Mouse (Mus musculus): ENCODE measurements around the gene Fryl.

The Fryl gene

GRCm38 (mm10) chr5:73191765-73192164 is 64.7 kb downstream of the Fryl start:
- DNase-seq, result no peak

GRCm38 (mm10) chr5:73190164-73190563 is 66.3 kb downstream of the Fryl start:
- no peak for DNase-seq

- no peak for DNase-seq
Measured at GRCm38 (mm10) chr5:73189443-73190160, 66.8 kb downstream of the Fryl start.

GRCm38 (mm10) chr5:73188576-73188975 is 67.8 kb downstream of the Fryl start:
- no peak for DNase-seq

GRCm38 (mm10) chr5:73188164-73188563 is 68.3 kb downstream of the Fryl start:
- DNase-seq, result no peak

GRCm38 (mm10) chr5:73186912-73187311 is 69.5 kb downstream of the Fryl start:
- no peak for DNase-seq

GRCm38 (mm10) chr5:73185424-73185823 is 71.0 kb downstream of the Fryl start:
- DNase-seq, result no peak

DNA sequence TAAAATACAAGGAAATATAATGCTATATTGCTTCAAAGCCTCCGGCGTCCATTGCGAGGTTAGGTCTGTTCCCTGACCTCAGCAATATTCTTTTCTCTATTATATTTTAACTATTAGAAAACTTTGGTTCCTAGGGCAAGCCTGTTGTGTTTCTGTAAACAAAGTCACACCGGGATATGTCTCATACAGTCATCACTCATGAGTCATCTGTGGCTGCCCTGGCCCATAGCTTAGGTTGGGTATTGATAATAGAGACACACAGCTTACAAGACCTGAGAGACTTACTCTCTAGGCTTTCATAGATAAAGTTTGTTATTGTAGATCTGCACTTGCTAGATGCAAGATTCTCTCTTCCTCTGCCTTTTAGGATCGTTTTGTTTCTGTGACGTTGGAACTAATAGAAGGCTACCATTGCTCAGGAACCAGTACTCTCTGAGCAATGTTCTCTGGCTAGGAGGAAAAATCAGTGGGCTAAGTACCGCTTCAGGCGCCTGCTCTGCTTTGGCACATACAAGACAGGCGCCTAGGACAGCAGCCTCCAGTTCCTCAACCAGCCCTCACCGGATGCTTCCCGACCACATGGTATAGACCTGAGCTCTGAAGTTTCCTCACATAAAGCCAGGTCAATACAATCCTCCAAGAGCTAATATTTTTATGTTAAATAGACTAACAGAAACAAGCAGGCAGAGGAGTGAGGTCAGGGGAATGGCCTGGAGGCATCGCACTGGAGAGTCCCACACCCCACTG is 73.5 kb downstream of the Fryl start:
- DNase-seq, result no peak

GRCm38 (mm10) chr5:73182191-73182590 is 74.2 kb downstream of the Fryl start:
- no peak for DNase-seq

- DNase-seq, result no peak
Measured at GRCm38 (mm10) chr5:73176294-73176693, 80.1 kb downstream of the Fryl start.

DNA sequence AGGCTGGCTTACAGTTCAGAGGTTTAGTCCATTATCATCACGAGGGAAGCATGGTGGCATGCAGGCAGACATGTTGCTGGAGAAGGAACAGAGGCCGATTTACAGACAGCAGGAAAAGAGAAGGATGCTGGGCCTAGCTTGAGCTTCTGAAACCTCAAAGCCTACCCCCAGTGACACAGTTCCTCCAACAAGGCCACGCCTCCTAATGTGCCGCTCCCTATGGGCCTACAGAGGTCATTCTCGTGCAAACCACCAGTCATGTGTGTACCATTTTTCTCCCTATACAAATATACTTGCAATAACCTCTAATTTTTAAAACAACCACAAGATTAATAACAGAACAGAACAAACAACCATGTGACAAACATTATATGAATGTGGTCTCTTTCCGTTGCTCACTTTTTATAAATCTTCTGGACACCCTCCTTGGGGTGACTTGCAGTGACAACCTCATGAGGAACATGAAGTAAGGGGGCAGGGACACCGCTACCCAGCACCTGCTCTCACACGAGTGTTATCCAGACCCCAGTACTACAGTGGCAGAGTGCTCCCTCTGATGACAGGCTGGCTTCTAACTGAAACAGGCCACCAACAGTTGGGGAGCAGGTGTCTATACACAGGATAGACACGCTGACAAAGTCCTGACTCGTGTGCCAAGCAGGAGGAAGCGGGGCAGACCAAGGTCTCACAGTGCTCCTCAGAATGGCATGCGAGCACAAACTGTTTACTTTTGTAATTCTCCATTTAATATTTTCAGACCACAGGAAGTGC is 80.9 kb downstream of the Fryl start:
- DNase-seq, result peak; percentile 60

DNA sequence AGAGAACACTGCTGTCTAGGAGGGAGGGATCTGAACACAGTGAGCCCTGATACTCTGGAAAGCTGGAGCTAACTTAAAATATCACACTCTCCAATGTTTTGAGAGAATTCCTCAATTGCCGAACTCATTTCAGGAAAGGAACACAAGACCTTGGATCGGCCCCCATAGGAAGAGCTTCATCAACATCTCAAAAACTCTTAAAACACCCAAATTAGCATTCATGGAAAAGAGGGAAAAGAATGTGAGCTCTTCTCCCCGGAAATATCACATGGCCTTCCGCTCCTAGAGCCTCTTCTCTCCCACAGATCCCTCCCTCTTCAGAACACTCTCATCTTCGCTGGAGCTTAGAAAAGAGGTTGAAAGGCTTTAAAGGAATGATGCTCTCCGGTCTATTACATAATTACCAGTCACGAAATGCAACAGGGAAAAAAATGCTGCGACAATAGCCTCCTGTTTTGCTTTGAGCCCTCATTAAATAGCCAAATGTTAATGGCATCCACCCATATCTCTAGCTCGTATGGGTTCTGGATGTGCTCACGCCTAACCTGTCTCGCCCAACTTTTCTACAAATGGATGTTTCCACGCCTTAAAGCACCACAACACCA is 84.4 kb downstream of the Fryl start:
- no peak for DNase-seq

DNA sequence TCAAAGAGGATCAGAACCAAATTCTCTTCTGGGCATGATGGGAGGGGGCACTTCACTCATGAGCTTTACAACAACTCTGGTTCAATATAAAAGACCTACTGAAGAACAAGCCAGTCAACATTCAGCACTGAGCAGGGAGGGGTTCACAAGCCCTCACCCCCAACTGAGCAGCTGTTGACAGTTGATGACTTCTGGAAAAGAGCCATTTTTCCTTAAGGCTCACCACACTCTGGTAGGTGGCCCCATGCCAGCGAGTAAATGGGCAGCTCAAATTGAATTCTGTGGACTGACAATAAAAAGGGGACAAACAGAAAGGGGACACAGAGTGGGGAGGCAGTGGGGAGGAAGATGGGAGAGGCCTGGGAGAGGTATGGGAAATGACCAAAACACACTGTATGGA is 85.2 kb downstream of the Fryl start:
- no peak for DNase-seq

GRCm38 (mm10) chr5:73168769-73169272 is 87.6 kb downstream of the Fryl start:
- DNase-seq, result no peak

GRCm38 (mm10) chr5:73167976-73168768 is 88.2 kb downstream of the Fryl start:
- no peak for DNase-seq

DNA sequence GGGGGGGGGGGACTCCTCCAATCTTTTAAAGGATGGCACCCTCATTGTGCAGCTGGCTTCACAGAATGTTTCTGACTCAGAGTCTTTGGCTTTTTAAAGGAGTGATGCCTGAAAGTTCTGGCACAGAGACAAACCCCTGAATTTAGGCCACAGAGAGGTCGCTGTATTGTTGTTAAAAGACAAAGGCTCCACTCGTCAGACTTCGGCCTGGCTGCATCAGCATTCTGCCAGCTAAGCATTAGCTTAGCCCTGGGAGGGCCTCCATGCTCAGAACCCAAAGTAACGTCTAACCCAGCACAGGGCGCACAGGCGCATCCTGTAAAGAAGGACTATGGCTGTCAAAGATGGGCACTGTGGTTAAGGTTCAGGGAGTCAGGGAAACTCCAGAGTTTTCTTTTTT is 92.4 kb downstream of the Fryl start:
- DNase-seq, result no peak

GRCm38 (mm10) chr5:73162492-73162891 is 93.9 kb downstream of the Fryl start:
- no peak for DNase-seq

- DNase-seq, result no peak
Measured at GRCm38 (mm10) chr5:73160440-73160839, 96.0 kb downstream of the Fryl start.

DNA sequence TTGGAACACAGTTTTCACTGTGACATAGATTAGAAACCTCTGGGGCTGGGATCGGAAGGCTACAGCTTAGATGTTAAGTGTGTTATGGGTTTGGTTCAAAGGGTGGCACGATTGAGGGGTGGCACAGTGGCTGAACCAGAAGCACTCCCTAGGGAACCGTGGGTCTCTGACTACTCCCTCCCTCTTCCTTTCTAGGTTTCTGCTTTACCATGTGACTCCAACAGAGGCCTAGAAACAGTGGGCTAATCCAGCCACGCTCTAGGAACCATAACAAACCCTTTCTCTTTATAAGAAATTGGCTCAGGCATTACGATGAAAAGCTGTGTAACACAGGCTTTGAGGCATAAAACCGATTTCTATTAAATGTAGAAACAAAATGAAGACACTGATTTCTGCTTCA is 98.9 kb downstream of the Fryl start:
- DNase-seq, result no peak

GRCm38 (mm10) chr5:73157009-73157408 is 99.4 kb downstream of the Fryl start:
- no peak for DNase-seq

DNA sequence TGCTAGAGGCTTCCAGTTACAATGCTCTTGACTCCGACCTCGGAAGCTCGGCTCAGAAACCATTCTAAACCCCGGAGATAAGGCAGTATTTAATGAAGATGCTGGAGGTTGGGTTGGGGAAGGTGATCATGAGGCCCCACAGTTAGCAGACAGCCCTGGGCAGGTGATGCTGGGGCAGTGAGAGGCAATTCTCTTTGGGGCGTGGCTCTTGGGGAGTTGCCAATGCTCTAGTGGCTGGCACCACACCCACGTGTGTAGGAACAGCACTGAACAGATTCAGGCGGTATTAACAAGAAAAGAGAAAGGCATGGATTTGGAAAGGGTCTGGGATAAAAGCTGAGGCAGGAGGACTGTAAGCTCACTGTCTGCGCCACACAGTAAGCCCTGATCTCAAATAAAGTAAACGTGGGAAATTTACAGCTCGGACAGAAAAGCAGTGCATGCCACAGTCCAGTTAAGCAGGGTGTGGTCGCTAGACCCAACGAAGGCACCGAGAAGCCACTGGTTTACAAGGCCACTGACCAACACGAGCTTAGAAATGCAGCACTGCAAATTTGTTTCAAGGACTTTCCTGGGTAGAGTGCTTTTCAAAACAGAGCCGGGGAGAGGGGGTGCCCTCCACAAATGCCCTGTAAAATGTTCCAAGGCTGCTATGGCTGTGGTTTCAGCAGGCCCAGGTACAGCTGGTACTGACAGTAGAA is 100.0 kb downstream of the Fryl start:
- no peak for DNase-seq
